29 mouse cellular contexts compared by ENCODE assay signal in the genomic region with DNA sequence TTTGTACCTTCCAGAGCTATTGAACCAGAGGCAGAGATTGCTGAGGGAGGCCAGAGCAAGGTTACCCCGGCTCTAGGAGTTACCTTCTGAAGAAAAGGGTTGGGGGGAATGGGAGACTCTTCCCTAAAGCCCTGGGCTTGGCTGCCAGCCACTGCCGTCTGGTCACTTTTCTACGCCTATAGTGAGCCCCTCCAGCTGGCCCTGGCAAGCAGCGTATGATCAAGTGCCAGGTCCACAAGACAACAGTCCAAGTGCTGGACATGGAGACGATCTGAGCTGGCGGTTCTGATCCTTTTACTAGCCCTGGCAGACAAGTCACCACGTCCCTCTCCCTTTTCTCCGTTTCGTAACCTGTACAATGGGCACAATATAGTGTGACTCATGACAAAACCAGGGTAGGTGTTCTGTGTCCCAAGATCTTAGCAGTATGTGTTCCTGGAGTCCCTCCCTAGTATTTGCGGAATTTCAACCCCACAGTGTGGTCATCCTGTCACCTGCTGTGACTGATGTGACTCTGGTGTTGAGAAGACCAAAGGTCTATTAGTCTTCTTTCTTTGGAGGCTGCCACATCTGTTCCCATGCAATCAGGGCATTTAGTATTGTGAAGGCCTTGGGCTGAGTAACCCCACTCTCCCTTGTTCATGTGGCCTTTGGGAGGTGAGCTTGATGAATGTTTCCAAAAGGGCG. TPM values are rescaled to one million over a fixed set of nuclear protein-coding genes. Genes with fewer than 3 reads are reported as not detected.
DNase-seq lines count a peak whose midpoint lies in the region; ATAC-seq lines count a peak whose summit lies in the region.
"Had no signal": no experiment of that assay in that cellular context is flagged by ENCODE, and none has a peak within 500 bp of the region (broad histone marks: within the 10 kb centered on the region; RNA-seq: fewer than 3 reads in every experiment).

No protein-coding gene starts in this region.

- H3K4me2 ChIP-seq in lung, embryonic 16.5 days (ENCODE audit: low read depth, low read length): no peak overlapping the region
- H3K4me2 ChIP-seq: embryonic facial prominence, embryonic 13.5 days; forebrain, embryonic 15.5 days; heart, embryonic 12.5 days; limb, embryonic 15.5 days; liver, embryonic 15.5 days; midbrain, embryonic 15.5 days had no signal

- peak; percentile 34; the same call in 1 of the 2 replicates for ATAC-seq in lung, embryonic 16.5 days (ENCODE audit: low read depth)
- ATAC-seq: activated CD4-positive, CD25-positive, alpha-beta regulatory T cell, adult 4 months; forebrain, embryonic 15.5 days; inflammation-experienced regulatory T-cells, adult 6 months; midbrain, embryonic 15.5 days; Patski had no signal

- H3K9me3 ChIP-seq in lung, embryonic 16.5 days (ENCODE audit: control insufficient read depth, low read length): no peaks in the 10 kb centered on the region
- H3K9me3 ChIP-seq: embryonic facial prominence, embryonic 13.5 days; forebrain, embryonic 15.5 days; heart, embryonic 12.5 days; limb, embryonic 15.5 days; liver, embryonic 15.5 days; megakaryocyte, embryonic 14.5 days; midbrain, embryonic 15.5 days had no signal

- H3K4me1 ChIP-seq in lung, embryonic 16.5 days (replicated peaks; ENCODE audit: control insufficient read depth, insufficient read depth, low read length): 0 out of 2 replicates have a peak, but pooled peaks cover 3% of the 10 kb centered on the region
- H3K4me1 ChIP-seq: embryonic facial prominence, embryonic 13.5 days; forebrain, embryonic 15.5 days; heart, embryonic 12.5 days; limb, embryonic 15.5 days; liver, embryonic 15.5 days; midbrain, embryonic 15.5 days had no signal

- no peak overlapping the region for H3K4me3 ChIP-seq in lung, embryonic 16.5 days (ENCODE audit: low read length)
- H3K4me3 ChIP-seq: embryonic facial prominence, embryonic 13.5 days; erythroblast, embryonic 14.5 days; forebrain, embryonic 15.5 days; heart, embryonic 12.5 days; limb, embryonic 15.5 days; liver, embryonic 15.5 days; megakaryocyte, embryonic 14.5 days; midbrain, embryonic 15.5 days had no signal

- no peaks in the 10 kb centered on the region; the same call in 1 of the 2 replicates for H3K36me3 ChIP-seq in lung, embryonic 16.5 days (ENCODE audit: control insufficient read depth, insufficient read depth, low read length)
- H3K36me3 ChIP-seq: liver, embryonic 15.5 days had no signal

- no peak overlapping the region for H3K9ac ChIP-seq in lung, embryonic 16.5 days (ENCODE audit: low read length)
- H3K9ac ChIP-seq: embryonic facial prominence, embryonic 13.5 days; forebrain, embryonic 15.5 days; heart, embryonic 12.5 days; limb, embryonic 15.5 days; liver, embryonic 15.5 days; midbrain, embryonic 15.5 days had no signal

- H3K27ac ChIP-seq in lung, embryonic 16.5 days (ENCODE audit: low read length): no peak overlapping the region
- H3K27ac ChIP-seq: embryonic facial prominence, embryonic 13.5 days; forebrain, embryonic 15.5 days; kidney, postnatal 0 days; limb, embryonic 15.5 days; liver, embryonic 15.5 days; midbrain, embryonic 15.5 days; stomach, postnatal 0 days had no signal

- H3K27me3 ChIP-seq in lung, embryonic 16.5 days (ENCODE audit: control insufficient read depth, insufficient read depth, low read depth, low read length): no peaks in the 10 kb centered on the region
- H3K27me3 ChIP-seq: embryonic facial prominence, embryonic 13.5 days; forebrain, embryonic 15.5 days; heart, embryonic 12.5 days; limb, embryonic 15.5 days; liver, embryonic 15.5 days; midbrain, embryonic 15.5 days; Patski had no signal

- WGBS in lung, embryonic 16.5 days: 60% methylated on average over 11 of the region's 11 CpGs

- peak; percentile 86 to 89 for DNase-seq in cerebellum, postnatal 14 days
- DNase-seq in cerebellum, adult 8-10 months: no peak
- peak; percentile 62 for DNase-seq in heart, postnatal 4 days
- no peak for DNase-seq in heart, adult 18-20 months
- DNase-seq in lung, adult 18-20 months: no peak
- peak; percentile 62 for DNase-seq in ES-CJ7 (ENCODE audit: low read depth, low spot score)
- no peak for DNase-seq in gastrocnemius, postnatal 25 days
- DNase-seq: adrenal gland, adult 8-10 months; cerebellum, adult 9-10 months; embryo, embryonic 11 days; heart, postnatal 36 days; kidney, adult 18-20 months; layer of hippocampus, adult 9-11 months; thymus, adult 2 months; thymus, postnatal 4 days had no signal

RNA-seq across cellular contexts. Expression of a gene that starts 11.3 kb away (rescaled TPM):
- total RNA-seq in heart, postnatal 4 days (2021): 10 to 100 TPM; 54.9 to 58.4 TPM
- 10 to 100 TPM; 43.3 to 49.9 TPM for total RNA-seq in heart, adult 18-20 months (2021)
- 33.4 and 35.0 TPM in 2 replicates for polyA plus RNA-seq in lung, embryonic 16.5 days (2015; fragmentation: Nextera tagmentation; extraction: Ambion mirVana)
- 10 to 100 TPM; 27.4 to 30.6 TPM for total RNA-seq in gastrocnemius, postnatal 25 days (2021)

RNA-seq across cellular contexts. Expression of a gene that starts 29.8 kb away (rescaled TPM):
- 10 to 100 TPM; 29.4 to 30.8 TPM for total RNA-seq in heart, postnatal 4 days (2021)
- total RNA-seq in heart, adult 18-20 months (2021): 10 to 100 TPM; 12.9 to 14.9 TPM
- polyA plus RNA-seq in lung, embryonic 16.5 days (2015; fragmentation: Nextera tagmentation; extraction: Ambion mirVana): 24.8 and 25.7 TPM in 2 replicates
- total RNA-seq in gastrocnemius, postnatal 25 days (2021): 1 to 10 TPM; 6.6 to 9.1 TPM

Comparison
In these comparisons a context has a peak if more than half of its experiments do, and no peak if none do; other contexts are left out.
1. DNase-seq: peak in cerebellum, postnatal 14 days (2 of 2), heart, postnatal 4 days (single experiment) and ES-CJ7 (single experiment); none in cerebellum, adult 8-10 months (single experiment), heart, adult 18-20 months (0 of 2), lung, adult 18-20 months (0 of 2) and gastrocnemius, postnatal 25 days (single experiment).